Mouse (Mus musculus): Measurements from ENCODE around the gene Socs3.

DNA sequence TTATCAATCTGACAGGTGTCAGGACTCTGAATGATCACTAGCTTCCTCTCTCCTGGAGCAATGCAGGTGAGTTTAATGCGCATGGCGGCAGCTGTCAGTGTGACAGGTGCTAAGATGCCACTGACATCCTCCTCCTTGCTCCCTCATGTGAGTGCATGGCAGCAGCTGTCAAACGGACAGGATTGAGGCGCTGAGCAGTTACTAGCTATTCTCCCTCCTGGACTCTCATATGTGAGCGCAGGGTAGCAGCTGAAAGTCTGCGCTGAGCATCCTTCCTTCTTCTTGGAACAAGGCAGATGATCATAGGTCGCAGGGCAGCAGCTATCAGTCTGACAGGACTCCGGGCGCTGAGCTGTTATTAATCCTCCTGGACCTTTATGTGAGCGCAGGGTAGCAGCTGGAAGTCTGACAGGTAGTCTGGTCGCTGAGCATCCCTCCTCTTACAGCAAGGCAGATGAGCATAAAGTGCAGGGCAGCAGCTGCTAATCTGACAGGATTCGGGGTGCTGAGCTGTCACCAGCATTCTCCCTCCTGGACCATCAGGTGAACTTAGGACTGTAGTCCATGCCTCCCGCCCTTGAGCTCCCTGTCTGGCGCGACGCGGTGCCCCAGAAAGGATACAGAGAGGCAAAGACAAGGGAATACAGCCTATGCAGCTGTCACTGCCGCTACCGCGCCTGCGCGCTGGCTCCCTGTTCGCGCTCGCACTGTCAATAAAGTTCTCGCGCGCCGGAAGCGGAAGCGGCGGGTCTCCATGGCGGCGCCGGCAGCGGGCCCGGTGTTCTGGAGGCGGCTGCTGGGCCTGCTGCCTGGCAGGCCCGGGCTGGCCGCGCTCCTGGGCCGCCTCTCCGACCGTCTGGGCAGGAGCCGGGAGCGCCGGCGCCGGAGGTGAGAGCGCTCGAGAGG, 16.5 kb upstream of the Socs3 start, which contains the start of gene Pgs1:
- TF ChIP-seq POLR2A (IDR thresholded peaks at IDR 0.05; ENCODE audit: insufficient read length, low read depth) (peak; percentile 73), TCF3 (IDR thresholded peaks at IDR 0.05; ENCODE audit: insufficient read length, low read depth) (peak; percentile 43), USF1 (IDR thresholded peaks at IDR 0.05; ENCODE audit: low read depth) (no peak), MYOG (IDR thresholded peaks at IDR 0.05; ENCODE audit: control insufficient read depth in 1 of 3, insufficient read depth in 1 of 3, insufficient read length in 2 of 3, low read depth in 2 of 3) (peak; percentile 96 to 98 (median 98)), MAX (IDR thresholded peaks at IDR 0.05; ENCODE audit: low read depth) (no peak), POLR2AphosphoS2 (IDR thresholded peaks at IDR 0.05; ENCODE audit: insufficient read length, low read depth) (peak; percentile 72), TCF12 (IDR thresholded peaks at IDR 0.05; ENCODE audit: insufficient read depth, poor library complexity, severe bottlenecking) (no peak), CEBPB (IDR thresholded peaks at IDR 0.05; ENCODE audit: insufficient read depth, poor library complexity, severe bottlenecking) (no peak), MYOD1 (IDR thresholded peaks at IDR 0.05; ENCODE audit: control insufficient read depth in 1 of 3, insufficient read length in 2 of 3, low read depth in 2 of 3) (peak in 2 of 3 experiments; percentile 96 to 98), E2F4 (IDR thresholded peaks at IDR 0.05; ENCODE audit: insufficient read depth) (peak; percentile 46)

All from myocyte (in vitro differentiated cells).